Mouse (Mus musculus): ENCODE data around the gene Kcnip1. TPM values are rescaled to one million over a fixed set of nuclear protein-coding genes. Genes with fewer than 3 reads are reported as not detected.
A peak's percentile ranks its signal among the peaks of the same experiment; 100 is the strongest.

The Kcnip1 gene
- polyA plus RNA-seq, 2 experiments, result 0.10 to 0.25 TPM

DNA sequence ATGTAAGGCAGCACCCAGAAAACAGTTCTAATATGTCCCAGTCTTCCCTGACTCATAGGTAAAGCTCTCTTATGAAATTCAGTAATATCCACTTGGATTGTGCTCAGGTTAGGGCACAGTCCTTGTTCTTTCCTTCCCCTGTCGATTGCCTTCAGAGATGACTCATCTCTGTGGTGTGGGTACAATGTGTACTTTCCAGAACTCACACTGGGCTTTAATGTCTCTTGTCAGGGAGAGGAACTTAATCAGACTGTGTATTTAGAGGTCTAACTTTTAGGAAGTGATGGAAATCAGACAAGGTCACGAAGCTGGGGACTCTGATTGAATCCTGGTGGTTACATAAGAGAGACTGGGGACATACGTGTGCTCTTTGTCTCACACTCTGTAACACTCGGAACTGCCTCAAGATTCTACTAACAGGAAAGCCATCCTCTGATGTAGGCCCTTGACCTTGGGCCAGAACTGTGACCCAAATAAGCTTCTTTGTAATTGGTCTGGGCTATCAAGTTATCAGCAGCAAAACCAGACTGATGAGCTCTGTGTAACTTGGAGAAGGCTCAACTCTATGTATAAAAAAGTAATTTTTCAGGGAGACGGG, 110.1 kb downstream of the Kcnip1 start:
- WGBS (ENCODE audit: insufficient replicate concordance), result 54% methylated on average over 5 of the region's 5 CpGs
- Histone ChIP-seq H3K27ac (no peak overlapping the region), H3K9me3 (ENCODE audit: control insufficient read depth, low read length) (no peaks in the 10 kb centered on the region), H3K4me3 (ENCODE audit: insufficient read depth in 1 of 2, low read depth in 2 of 2, low read length in 2 of 2) (no peak overlapping the region), H3K9ac (replicated peaks) (no peak overlapping the region), H3K4me1 (replicated peaks; ENCODE audit: control insufficient read depth in 2 of 2, insufficient read depth in 2 of 2, low read length in 1 of 2) (no peaks in the 10 kb centered on the region), H3K4me2 (ENCODE audit: low read depth) (no peak overlapping the region), H3K27me3 (ENCODE audit: control insufficient read depth, insufficient read depth, low read length) (no peaks in the 10 kb centered on the region), H3K36me3 (replicated peaks; ENCODE audit: control insufficient read depth, insufficient read depth, low read depth) (no peaks in the 10 kb centered on the region)
- no peak for ATAC-seq (ENCODE audit: insufficient read depth)
- TF ChIP-seq CTCF (IDR thresholded peaks at IDR 0.05; ENCODE audit: low read depth), result no peak
- TF ChIP-seq EP300 (IDR thresholded peaks at IDR 0.05; ENCODE audit: low read depth), result no peak
- no peak for DNase-seq (ENCODE audit: low read depth in 3 of 3, low spot score in 3 of 3)

- no peaks in the 10 kb centered on the region for H3K27me3 ChIP-seq (ENCODE audit: control insufficient read depth, insufficient read depth, low read length)
These were observed 118.0 kb downstream of the Kcnip1 start for GRCm38 (mm10) chr11:33874925-33875324.

GRCm38 (mm10) chr11:33873071-33873781, 119.7 kb downstream of the Kcnip1 start:
- Histone ChIP-seq H3K36me3 (replicated peaks; ENCODE audit: control insufficient read depth, insufficient read depth, low read depth) (no peaks in the 10 kb centered on the region), H3K27me3 (ENCODE audit: control insufficient read depth, insufficient read depth, low read length) (no peaks in the 10 kb centered on the region), H3K9me3 (ENCODE audit: control insufficient read depth, low read length) (no peaks in the 10 kb centered on the region), H3K27ac (no peak overlapping the region), H3K4me2 (ENCODE audit: low read depth) (0 out of 2 replicates have a peak overlapping the region, but pooled peaks have one; percentile 0), H3K4me1 (replicated peaks; ENCODE audit: control insufficient read depth in 2 of 2, insufficient read depth in 2 of 2, low read length in 1 of 2) (peaks cover 10 to 25% of the 10 kb centered on the region in 2 experiments; a peak in 3 of 4 replicates), H3K9ac (replicated peaks) (no peak overlapping the region), H3K4me3 (ENCODE audit: insufficient read depth in 1 of 2, low read depth in 2 of 2, low read length in 2 of 2) (no peak overlapping the region)
- peak; percentile 24 to 36 (median 30) for DNase-seq (ENCODE audit: low read depth in 3 of 3, low spot score in 3 of 3)
- 41% methylated on average over 10 of the region's 10 CpGs for WGBS (ENCODE audit: insufficient replicate concordance)
- TF ChIP-seq EP300 (IDR thresholded peaks at IDR 0.05; ENCODE audit: low read depth), result no peak
- no peak for TF ChIP-seq CTCF (IDR thresholded peaks at IDR 0.05; ENCODE audit: low read depth)
- peak; percentile 76 for ATAC-seq (ENCODE audit: insufficient read depth)

More at GRCm38 (mm10) chr11:33874925-33875324, 118.0 kb downstream of the Kcnip1 start:
- no peaks in the 10 kb centered on the region for H3K36me3 ChIP-seq (replicated peaks; ENCODE audit: control insufficient read depth, insufficient read depth, low read depth)
- no peak for ATAC-seq (ENCODE audit: insufficient read depth)
- no peak overlapping the region for H3K27ac ChIP-seq
- H3K9me3 ChIP-seq (ENCODE audit: control insufficient read depth, low read length), result no peaks in the 10 kb centered on the region
- H3K4me1 ChIP-seq (replicated peaks; ENCODE audit: control insufficient read depth in 2 of 2, insufficient read depth in 2 of 2, low read length in 1 of 2), result peaks cover 10 to 25% of the 10 kb centered on the region in 2 experiments; a peak in 3 of 4 replicates
- TF ChIP-seq EP300 (IDR thresholded peaks at IDR 0.05; ENCODE audit: low read depth) (no peak), CTCF (IDR thresholded peaks at IDR 0.05; ENCODE audit: low read depth) (no peak)
- DNase-seq (ENCODE audit: low read depth in 3 of 3, low spot score in 3 of 3), result no peak
- H3K4me3 ChIP-seq (ENCODE audit: insufficient read depth in 1 of 2, low read depth in 2 of 2, low read length in 2 of 2), result no peak overlapping the region
- H3K4me2 ChIP-seq (ENCODE audit: low read depth), result no peak overlapping the region
- H3K9ac ChIP-seq (replicated peaks), result no peak overlapping the region

GRCm38 (mm10) chr11:33872716-33873048, 120.3 kb downstream of the Kcnip1 start:
- no peak overlapping the region for H3K9ac ChIP-seq (replicated peaks)
- peaks cover 10 to 25% of the 10 kb centered on the region in 2 experiments; a peak in 3 of 4 replicates for H3K4me1 ChIP-seq (replicated peaks; ENCODE audit: control insufficient read depth in 2 of 2, insufficient read depth in 2 of 2, low read length in 1 of 2)
- no peaks in the 10 kb centered on the region for H3K9me3 ChIP-seq (ENCODE audit: control insufficient read depth, low read length)
- no peak for ATAC-seq (ENCODE audit: insufficient read depth)
- H3K27me3 ChIP-seq (ENCODE audit: control insufficient read depth, insufficient read depth, low read length), result peaks cover 2% of the 10 kb centered on the region; the same call in 1 of the 2 replicates
- TF ChIP-seq EP300 (IDR thresholded peaks at IDR 0.05; ENCODE audit: low read depth), result no peak
- TF ChIP-seq CTCF (IDR thresholded peaks at IDR 0.05; ENCODE audit: low read depth), result no peak
- H3K27ac ChIP-seq, result no peak overlapping the region
- WGBS (ENCODE audit: insufficient replicate concordance), result 48% methylated on average over 2 of the region's 2 CpGs
- DNase-seq (ENCODE audit: low read depth in 3 of 3, low spot score in 3 of 3), result no peak
- no peak overlapping the region for H3K4me3 ChIP-seq (ENCODE audit: insufficient read depth in 1 of 2, low read depth in 2 of 2, low read length in 2 of 2)
- H3K4me2 ChIP-seq (ENCODE audit: low read depth), result 0 out of 2 replicates have a peak overlapping the region, but pooled peaks have one; percentile 0
- no peaks in the 10 kb centered on the region for H3K36me3 ChIP-seq (replicated peaks; ENCODE audit: control insufficient read depth, insufficient read depth, low read depth)

DNA sequence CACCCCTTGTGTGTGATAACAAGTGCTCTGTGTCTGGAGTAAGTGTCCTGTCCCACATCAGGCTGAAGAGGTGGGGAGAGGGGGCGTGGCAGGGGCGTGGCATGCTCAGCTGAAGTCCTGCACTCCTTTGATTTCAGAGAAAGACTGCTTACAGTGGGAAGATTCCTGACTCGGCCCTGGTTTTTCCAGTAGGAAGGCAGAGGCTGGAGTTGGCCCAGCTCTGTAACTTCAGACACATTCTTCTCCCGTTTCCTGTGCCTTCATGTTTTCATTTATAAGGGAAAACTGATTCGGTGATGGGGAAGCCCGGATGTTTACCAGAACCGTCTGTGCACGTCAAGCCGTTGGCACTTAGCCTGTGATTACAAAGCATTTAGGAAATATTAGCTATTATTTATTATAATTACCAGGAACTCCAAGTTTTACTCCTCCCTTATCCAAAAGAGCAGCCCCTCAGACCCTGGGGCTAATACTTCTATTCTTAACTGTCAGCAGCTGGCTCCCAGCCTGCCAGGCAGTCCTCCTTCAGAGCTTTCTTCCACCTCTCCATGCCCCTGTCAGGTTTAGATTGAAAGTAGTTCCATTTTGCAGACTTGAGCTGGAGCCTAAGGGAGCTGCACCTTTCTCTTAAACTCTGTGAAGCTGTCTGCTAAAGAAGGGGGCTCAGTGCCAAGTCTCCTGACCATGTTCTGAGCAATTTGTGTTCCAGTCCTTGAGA, 120.8 kb downstream of the Kcnip1 start:
- WGBS (ENCODE audit: insufficient replicate concordance), result 40% methylated on average over 9 of the region's 9 CpGs
- ATAC-seq (ENCODE audit: insufficient read depth) (peak; percentile 53; the same call in 1 of the 2 replicates), DNase-seq (ENCODE audit: low read depth in 3 of 3, low spot score in 3 of 3) (peak in 1 of 3 experiments; percentile 16)
- Histone ChIP-seq H3K9ac (replicated peaks) (no peak overlapping the region), H3K27me3 (ENCODE audit: control insufficient read depth, insufficient read depth, low read length) (peaks cover 2% of the 10 kb centered on the region; the same call in 1 of the 2 replicates), H3K36me3 (replicated peaks; ENCODE audit: control insufficient read depth, insufficient read depth, low read depth) (no peaks in the 10 kb centered on the region), H3K4me1 (replicated peaks; ENCODE audit: control insufficient read depth in 2 of 2, insufficient read depth in 2 of 2, low read length in 1 of 2) (peaks cover 10 to 25% of the 10 kb centered on the region in 2 experiments; a peak in 3 of 4 replicates), H3K4me3 (ENCODE audit: insufficient read depth in 1 of 2, low read depth in 2 of 2, low read length in 2 of 2) (no peak overlapping the region), H3K27ac (no peak overlapping the region), H3K4me2 (ENCODE audit: low read depth) (no peak overlapping the region), H3K9me3 (ENCODE audit: control insufficient read depth, low read length) (no peaks in the 10 kb centered on the region)
- TF ChIP-seq EP300 (IDR thresholded peaks at IDR 0.05; ENCODE audit: low read depth) (no peak), CTCF (IDR thresholded peaks at IDR 0.05; ENCODE audit: low read depth) (no peak)

Measured in liver, embryonic 14.5 days (tissue).